Mouse (Mus musculus) layer of hippocampus, adult 2 months (tissue): ENCODE data around the gene C1ql2. TPM values are rescaled to one million over a fixed set of nuclear protein-coding genes. Genes with fewer than 3 reads are reported as not detected.

Source experiments
- DNase-seq, 2 experiments: peaks; one replicate each; pipeline ENCODE4 v3.0.0; 2022; ENCODE audit warnings: low spot score in 2 of 2
- H3K27ac ChIP-seq: fragments of 200-600 bp; 2 replicates; pipeline ENCODE4 v1.8.1; 2022
- H3K4me3 ChIP-seq: fragments of 200-600 bp; 2 replicates; pipeline ENCODE4 v1.8.1; 2022; ENCODE audit warnings: mild to moderate bottlenecking
- CTCF ChIP-seq: fragments of 200-600 bp; conservative IDR thresholded peaks from 2 replicates; pipeline ENCODE4 v1.8.1; 2022; ENCODE audit warnings: antibody characterized with exemption, mild to moderate bottlenecking, moderate library complexity
- long read RNA-seq, 2 experiments: library from polyadenylated mRNA; stranded (forward); transcript quantifications; one replicate each; pipeline ENCODE4 v2.0.0; 2021; ENCODE audit warnings: borderline mapping rate in 2 of 2
- total RNA-seq, 2 experiments: library from RNA; stranded (reverse); gene quantifications; 2 replicates each; pipeline ENCODE4 v1.2.3; 2021

The C1ql2 gene
- total RNA-seq, result 10 to 100 TPM; 86.1 to 94.4 TPM
- long read RNA-seq, experiment 1, transcript C1ql2-201 (2 exons, 2,000 nt), result major isoform, 121 of 125 reads
- long read RNA-seq, experiment 1, partial matches to known transcripts, result 0 of 125 reads
- long read RNA-seq, experiment 1, other reads (novel, unspliced or antisense), result 4 of 125 reads
- long read RNA-seq, experiment 2, transcript C1ql2-201 (2 exons, 2,000 nt), result major isoform, 186 of 193 reads
- long read RNA-seq, experiment 2, partial matches to known transcripts, result 5 of 193 reads
- long read RNA-seq, experiment 2, other reads (novel, unspliced or antisense), result 2 of 193 reads

DNA sequence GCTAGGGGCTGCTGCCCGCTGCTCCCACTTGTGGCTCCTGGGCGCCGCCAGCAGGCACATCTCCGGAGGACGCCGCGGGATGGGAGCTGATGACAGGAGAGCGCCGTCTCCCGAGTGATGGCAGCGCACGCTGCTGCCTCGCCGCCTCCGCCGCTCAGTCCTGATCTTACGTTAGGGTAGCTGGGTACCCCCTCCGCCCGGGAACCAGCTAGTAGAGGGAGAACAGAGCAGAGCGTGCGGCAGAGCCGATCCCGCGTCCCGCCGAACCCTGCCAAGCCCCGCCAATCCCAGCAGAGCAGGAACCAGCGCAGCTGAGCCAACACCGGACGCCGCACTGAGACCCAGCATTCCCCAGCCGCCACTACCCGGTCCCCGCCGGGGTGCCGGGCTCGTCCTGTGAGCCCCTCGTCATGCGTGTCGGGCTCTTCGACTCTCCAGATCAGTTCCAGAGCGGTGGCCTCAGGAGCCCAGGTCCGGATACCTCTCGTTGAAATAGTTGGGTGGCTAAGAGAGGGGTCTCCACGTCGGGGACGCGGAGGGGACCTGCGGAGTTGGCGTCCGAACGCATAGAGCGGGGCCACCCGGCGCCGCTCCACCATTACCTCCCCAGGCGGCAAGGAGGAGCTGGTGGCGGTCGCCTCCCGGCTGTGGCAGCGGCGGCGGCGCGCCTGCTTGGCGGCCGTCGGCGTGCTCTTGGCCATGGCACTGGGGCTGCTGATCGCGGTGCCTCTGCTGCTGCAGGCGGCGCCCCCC, at the start of gene C1ql2:
Gene C1ql2 (plus strand): TSS at position 164 of the 753 bp plus-strand sequence.
- TF ChIP-seq CTCF, result peak; percentile 68
- DNase-seq, result peak; percentile 74 to 85

DNA sequence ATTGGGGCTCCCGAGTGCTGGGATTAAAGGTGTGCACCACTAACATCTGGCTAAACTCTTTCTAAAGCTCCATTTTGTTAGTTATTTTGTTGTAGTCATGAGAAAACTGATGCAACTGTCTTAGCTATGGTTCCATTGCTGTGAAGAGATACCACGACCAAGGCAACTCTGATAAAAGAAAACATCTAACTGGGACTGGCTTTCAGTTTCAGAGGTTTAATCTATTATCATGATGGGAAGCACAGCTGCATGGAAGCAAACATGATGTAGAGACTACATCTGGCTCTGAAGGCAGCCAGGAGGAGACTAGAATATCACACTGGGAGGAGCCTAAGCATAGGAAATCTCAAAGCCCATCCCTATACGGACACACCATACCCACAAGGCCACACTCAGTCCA, 48.7 kb upstream of the C1ql2 start:
- H3K4me3 ChIP-seq, result no peak overlapping the region
- DNase-seq, result no peak
- TF ChIP-seq CTCF, result no peak

More for the DNA sequence above, at the start of gene C1ql2:
- Histone ChIP-seq H3K27ac (peak within 1 kb of the TSS; percentile 93), H3K4me3 (peak within 1 kb of the TSS; percentile 62)

GRCm38 (mm10) chr1:120293803-120294202, 46.6 kb upstream of the C1ql2 start:
- Histone ChIP-seq H3K4me3 (no peak overlapping the region), H3K27ac (no peak overlapping the region)
- no peak for TF ChIP-seq CTCF
- no peak for DNase-seq

More for the DNA sequence above, 48.7 kb upstream of the C1ql2 start:
- H3K27ac ChIP-seq, result no peak overlapping the region

- Histone ChIP-seq H3K27ac (no peak overlapping the region), H3K4me3 (no peak overlapping the region)
- no peak for DNase-seq
- peak; percentile 61 for TF ChIP-seq CTCF
Measured at GRCm38 (mm10) chr1:120296936-120297335, 43.4 kb upstream of the C1ql2 start.

DNA sequence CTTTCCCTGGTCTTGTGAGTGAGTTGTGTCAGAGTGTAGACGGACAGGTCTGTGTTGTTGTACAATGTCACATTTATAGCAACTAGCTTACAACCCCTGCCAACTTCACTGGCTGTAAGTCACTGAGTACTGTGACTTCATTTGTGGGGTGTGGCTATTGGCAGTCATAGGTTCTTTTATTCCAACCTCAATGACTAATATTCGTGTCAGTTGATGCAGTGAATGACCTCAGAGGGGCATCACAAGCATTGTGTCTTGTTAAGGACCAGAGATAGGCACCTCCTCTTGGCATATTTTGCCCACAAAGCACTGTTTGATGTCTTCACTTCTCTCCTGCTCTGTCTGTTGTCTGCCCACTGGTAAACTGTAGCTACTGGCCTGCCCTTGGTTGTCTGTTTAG, 34.6 kb upstream of the C1ql2 start:
- TF ChIP-seq CTCF, result no peak
- no peak for DNase-seq
- Histone ChIP-seq H3K27ac (no peak overlapping the region), H3K4me3 (no peak overlapping the region)

DNA sequence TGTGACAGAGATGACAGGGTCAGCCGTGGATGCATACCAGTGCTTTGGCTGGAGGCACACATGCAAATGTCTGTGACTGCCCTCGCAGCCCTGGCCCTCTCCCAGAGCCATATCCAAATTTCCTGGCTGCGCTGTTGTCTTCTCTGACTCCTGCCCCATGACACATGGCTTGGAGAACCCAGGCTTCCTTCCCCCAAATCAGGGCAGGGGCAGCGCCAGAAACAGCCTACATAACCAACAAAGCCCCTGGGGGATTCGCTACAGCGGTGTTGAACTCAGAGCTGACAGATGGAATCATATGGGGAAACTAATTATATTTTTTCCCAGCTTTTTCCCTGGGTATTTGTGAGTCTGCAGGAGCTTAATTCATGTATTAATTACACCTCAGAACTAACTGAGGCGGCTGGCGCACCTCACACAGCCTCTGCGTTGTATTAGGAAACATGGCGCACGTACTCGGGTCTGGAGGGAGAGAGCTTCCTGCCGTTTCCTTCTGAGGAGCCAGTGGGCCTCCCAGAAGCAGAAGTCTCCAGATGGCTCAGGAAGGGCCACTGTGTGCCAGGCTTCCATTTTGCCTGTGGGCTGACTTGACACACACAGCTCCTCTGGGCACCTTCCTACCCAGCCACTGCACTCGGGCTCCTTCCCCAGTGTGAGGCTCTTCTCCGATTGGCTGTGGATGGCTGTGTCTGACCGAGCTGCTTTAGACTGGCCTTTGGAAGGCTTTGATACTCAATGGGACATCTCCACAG, 18.9 kb upstream of the C1ql2 start:
- no peak overlapping the region for H3K4me3 ChIP-seq
- no peak for DNase-seq
- H3K27ac ChIP-seq, result peak overlapping the region; percentile 74
- TF ChIP-seq CTCF, result no peak

GRCm38 (mm10) chr1:120323131-120323561, 17.2 kb upstream of the C1ql2 start:
- peak; percentile 45 to 60 for DNase-seq
- TF ChIP-seq CTCF, result no peak
- Histone ChIP-seq H3K27ac (peak overlapping the region; percentile 1; the same call in 1 of the 2 replicates), H3K4me3 (no peak overlapping the region)

DNA sequence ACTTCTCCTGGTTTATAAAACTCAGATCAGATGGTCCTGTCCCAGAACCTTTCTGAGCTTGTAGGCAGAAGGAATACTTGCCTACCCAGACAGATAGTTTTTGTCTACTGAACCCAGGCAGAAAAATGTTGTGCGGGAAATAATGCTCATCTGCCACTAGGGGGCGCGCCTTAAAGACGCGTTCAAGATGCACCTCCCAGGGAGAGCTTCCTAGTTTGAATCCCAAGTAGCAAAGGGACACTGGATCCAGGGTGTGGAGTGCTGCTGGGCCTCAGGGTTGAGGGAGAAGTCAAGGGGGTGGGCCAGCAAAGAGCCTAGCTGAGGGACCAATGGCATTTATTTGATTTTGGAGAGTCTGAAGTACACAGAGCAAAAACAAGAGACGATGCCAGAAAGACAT, 12.7 kb upstream of the C1ql2 start:
- no peak overlapping the region for H3K4me3 ChIP-seq
- DNase-seq, result peak; percentile 43 to 70
- H3K27ac ChIP-seq, result peak overlapping the region; percentile 5; the same call in 1 of the 2 replicates
- TF ChIP-seq CTCF, result peak; percentile 88

DNA sequence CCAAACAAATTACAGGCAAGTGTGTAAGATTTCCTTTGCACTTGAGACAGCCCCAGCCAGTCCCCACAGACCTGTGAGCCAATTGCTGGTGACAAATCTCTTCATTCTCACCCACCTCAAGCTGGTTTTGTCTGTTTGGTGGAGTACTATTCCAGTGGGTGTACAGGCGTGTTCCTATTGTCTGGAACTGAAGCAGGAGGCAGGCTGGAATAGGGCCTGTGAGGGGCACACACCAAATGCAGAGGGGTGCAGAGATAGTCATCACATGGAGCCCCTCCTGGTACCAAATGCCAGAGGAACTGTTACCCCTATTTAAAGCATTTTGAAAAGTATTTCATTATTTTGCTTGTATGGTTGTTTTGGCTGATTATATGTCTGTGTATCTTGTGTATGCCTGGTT, 12.2 kb upstream of the C1ql2 start:
- Histone ChIP-seq H3K4me3 (no peak overlapping the region), H3K27ac (peak overlapping the region; percentile 40)
- DNase-seq, result peak in 1 of 2 experiments; percentile 47
- TF ChIP-seq CTCF, result no peak

- DNase-seq, result no peak
- Histone ChIP-seq H3K4me3 (no peak overlapping the region), H3K27ac (no peak overlapping the region)
- TF ChIP-seq CTCF, result no peak
Measured at GRCm38 (mm10) chr1:120331841-120332240, 8.5 kb upstream of the C1ql2 start.

GRCm38 (mm10) chr1:120337970-120338369, 2.4 kb upstream of the C1ql2 start:
- H3K4me3 ChIP-seq, result no peak overlapping the region
- no peak overlapping the region for H3K27ac ChIP-seq
- DNase-seq, result no peak
- peak; percentile 69 for TF ChIP-seq CTCF

GRCm38 (mm10) chr1:120341172-120341675, 842 bp downstream of the C1ql2 start:
- Histone ChIP-seq H3K4me3 (peak overlapping the region; percentile 62), H3K27ac (peak overlapping the region; percentile 93)
- no peak for DNase-seq
- TF ChIP-seq CTCF, result no peak

DNA sequence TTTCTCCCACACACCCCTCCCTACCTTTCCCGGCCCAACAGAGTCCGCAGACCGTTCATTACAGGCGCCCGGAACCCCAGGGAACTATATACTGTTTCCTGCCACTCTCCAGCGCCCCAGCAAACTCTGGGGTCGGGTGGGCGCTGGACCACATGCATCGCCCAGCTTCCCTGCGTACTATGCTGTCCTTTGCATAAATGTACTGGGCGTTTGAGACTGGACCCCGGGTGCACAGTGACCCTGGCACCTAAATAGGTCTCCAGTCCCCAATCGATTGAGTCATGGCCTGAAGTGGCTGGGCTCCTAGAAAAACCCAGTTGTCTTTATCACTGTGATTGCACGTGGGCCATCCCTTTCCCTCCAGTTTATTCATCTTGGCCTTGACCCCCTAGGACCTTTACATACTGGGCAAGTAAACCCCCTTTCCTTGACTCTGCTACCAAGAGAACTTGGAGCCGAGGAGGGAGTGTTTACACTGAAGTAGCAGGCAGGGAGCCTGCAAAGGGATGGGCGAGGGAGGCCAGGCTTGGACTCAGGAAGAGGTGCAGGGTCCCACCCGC, 1.5 kb downstream of the C1ql2 start:
- no peak for DNase-seq
- TF ChIP-seq CTCF, result no peak
- H3K4me3 ChIP-seq, result peak overlapping the region; percentile 62
- peak overlapping the region; percentile 93 for H3K27ac ChIP-seq
